Mouse (Mus musculus) forebrain, postnatal 0 days (tissue): ENCODE measurements at regions not wholly inside any gene's neighbourhood (a gene's known extent, or its start where the extent isn't known, plus 50 kb on each side); places are given as distances from the start of the nearest gene placed in this dataset.

Experiments used
- ATAC-seq: fragments of 200-750 bp; cut with Nextera tagmentation; 2 replicates; pipeline ENCODE4 v1.8.0; 2017; ENCODE audit warnings: mild to moderate bottlenecking, moderate library complexity
- DNase-seq: peaks from one replicate; pipeline ENCODE4 v3.0.0-alpha.2; 2015
- H3K27ac ChIP-seq: fragments of 300-500 bp; sonication (generic); 2 replicates; pipeline ENCODE4 v1.5.1; 2014; ENCODE audit warnings: low read depth, mild to moderate bottlenecking, antibody characterized with exemption, low read length, moderate library complexity, mixed read lengths
- H3K27me3 ChIP-seq: fragments of 300-500 bp; sonication (generic); 2 replicates; pipeline ENCODE4 v1.6.1; 2014; ENCODE audit warnings: mild to moderate bottlenecking, low read length, mixed read lengths; ENCODE audit not compliant: insufficient read depth
- H3K36me3 ChIP-seq: fragments of 300-500 bp; sonication (generic); 2 replicates; pipeline ENCODE4 v1.6.1; 2014; ENCODE audit warnings: mild to moderate bottlenecking, moderate library complexity; ENCODE audit not compliant: insufficient read depth
- H3K4me1 ChIP-seq: fragments of 300-500 bp; sonication (generic); 2 replicates; pipeline ENCODE4 v1.6.1; 2014; ENCODE audit warnings: antibody characterized with exemption; ENCODE audit not compliant: insufficient read depth
- H3K4me2 ChIP-seq: fragments of 300-500 bp; sonication (generic); 2 replicates; pipeline ENCODE4 v1.6.1; 2014; ENCODE audit warnings: low read depth, mild to moderate bottlenecking, moderate library complexity
- H3K4me3 ChIP-seq: fragments of 300-500 bp; sonication (generic); 2 replicates; pipeline ENCODE4 v1.5.1; 2014; ENCODE audit warnings: low read depth, low read length, mixed read lengths
- H3K9ac ChIP-seq: fragments of 300-500 bp; sonication (generic); 2 replicates; pipeline ENCODE4 v1.6.1; 2014; ENCODE audit warnings: mild to moderate bottlenecking
- H3K9me3 ChIP-seq: fragments of 300-500 bp; sonication (generic); 2 replicates; pipeline ENCODE4 v1.6.1; 2016; ENCODE audit warnings: low read length
- CTCF ChIP-seq: sonication (generic); IDR thresholded peaks from 2 replicates; pipeline ENCODE4 v1.5.1; 2016; ENCODE audit warnings: antibody characterized with exemption, control low read depth, low read depth
- WGBS: fragments of 180-500 bp; shearing (Covaris S2); extraction: QIAGEN DNeasy Blood & Tissue Kit; methylation state at CpG from one replicate; pipeline ENCODE4 v1.1.7; 2014; 5-methylcytosine and 5-hydroxymethylcytosine counted together

DNA sequence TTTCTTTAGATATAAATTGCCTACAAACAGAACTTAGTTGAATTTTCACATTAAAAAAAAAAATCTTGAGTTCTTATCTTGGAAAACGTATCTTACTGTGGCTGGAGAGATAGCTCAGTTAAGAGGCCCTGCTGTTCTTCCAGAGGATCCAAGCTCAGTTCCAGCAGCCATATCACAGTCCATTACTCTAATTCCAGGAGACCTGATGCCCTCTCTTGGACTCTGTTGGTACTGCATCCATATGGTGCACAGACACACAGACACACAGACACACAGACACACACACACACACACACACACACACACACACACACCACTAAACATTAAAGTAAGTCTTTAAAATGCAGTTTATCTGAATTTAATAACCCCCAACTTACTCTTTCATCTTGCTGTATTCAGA lies 132.7 kb upstream of the Nr4a3 start:
- Histone ChIP-seq H3K27me3 (no peaks in the 10 kb centered on the region), H3K4me1 (no peaks in the 10 kb centered on the region), H3K9me3 (peaks cover 6% of the 10 kb centered on the region; the same call in 1 of the 2 replicates), H3K9ac (no peak overlapping the region), H3K36me3 (no peaks in the 10 kb centered on the region), H3K4me3 (no peak overlapping the region), H3K4me2 (no peak overlapping the region), H3K27ac (no peak overlapping the region)
- no peak for DNase-seq
- ATAC-seq, result no peak
- WGBS, result 81% methylated on average over 1 of the region's 1 CpGs
- peak; percentile 43; the same call in 1 of the 2 replicates for TF ChIP-seq CTCF

DNA sequence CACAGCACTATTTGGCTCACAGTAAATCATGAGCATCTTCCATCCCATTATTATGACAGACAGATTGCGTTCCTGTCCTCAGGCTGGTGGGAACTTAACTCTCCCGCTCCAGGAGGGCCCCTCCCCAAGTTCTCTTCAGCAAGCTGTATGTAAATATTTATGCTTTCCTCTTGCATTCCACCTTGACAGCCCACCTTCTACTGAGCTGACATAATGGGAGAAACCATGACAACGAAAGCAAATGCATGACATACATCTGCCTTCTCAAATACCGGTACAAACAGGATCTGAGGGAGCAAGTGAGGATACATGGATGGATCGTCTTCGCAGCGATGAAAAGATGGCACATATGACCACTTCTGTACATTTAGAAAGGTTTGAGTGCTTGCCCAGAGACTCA lies 125.4 kb upstream of the Nr4a3 start:
- Histone ChIP-seq H3K4me1 (no peaks in the 10 kb centered on the region), H3K9me3 (no peaks in the 10 kb centered on the region), H3K4me3 (no peak overlapping the region), H3K27me3 (no peaks in the 10 kb centered on the region), H3K27ac (no peak overlapping the region), H3K9ac (no peak overlapping the region), H3K36me3 (no peaks in the 10 kb centered on the region), H3K4me2 (no peak overlapping the region)
- no peak for TF ChIP-seq CTCF
- 65% methylated on average over 7 of the region's 7 CpGs for WGBS
- ATAC-seq (peak; percentile 83), DNase-seq (peak; percentile 24)

DNA sequence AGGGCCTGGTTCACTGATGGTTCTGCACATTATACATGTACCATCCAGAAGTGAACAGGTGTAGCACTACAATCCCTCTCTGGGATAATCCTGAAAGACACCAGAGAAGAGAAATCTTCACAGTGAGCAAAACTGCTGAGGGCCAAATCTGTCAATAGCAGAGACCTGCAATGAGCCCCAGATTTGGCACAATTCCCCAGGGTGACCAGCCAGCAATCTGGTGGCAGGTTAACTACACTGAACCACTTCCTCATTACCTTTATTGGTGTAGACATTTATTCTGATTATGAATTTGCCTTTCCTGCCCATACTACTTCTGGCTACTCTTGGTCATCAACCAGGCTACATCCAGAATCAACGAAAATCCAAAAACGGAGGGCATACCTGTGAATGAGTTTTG lies 113.5 kb upstream of the Nr4a3 start:
- ATAC-seq (no peak), DNase-seq (no peak)
- Histone ChIP-seq H3K27ac (no peak overlapping the region), H3K4me3 (no peak overlapping the region), H3K27me3 (no peaks in the 10 kb centered on the region), H3K9me3 (no peaks in the 10 kb centered on the region), H3K36me3 (no peaks in the 10 kb centered on the region), H3K4me2 (no peak overlapping the region), H3K9ac (no peak overlapping the region), H3K4me1 (0 out of 2 replicates have a peak, but pooled peaks cover 6% of the 10 kb centered on the region)
- 91% methylated on average over 2 of the region's 2 CpGs for WGBS
- TF ChIP-seq CTCF, result no peak

DNA sequence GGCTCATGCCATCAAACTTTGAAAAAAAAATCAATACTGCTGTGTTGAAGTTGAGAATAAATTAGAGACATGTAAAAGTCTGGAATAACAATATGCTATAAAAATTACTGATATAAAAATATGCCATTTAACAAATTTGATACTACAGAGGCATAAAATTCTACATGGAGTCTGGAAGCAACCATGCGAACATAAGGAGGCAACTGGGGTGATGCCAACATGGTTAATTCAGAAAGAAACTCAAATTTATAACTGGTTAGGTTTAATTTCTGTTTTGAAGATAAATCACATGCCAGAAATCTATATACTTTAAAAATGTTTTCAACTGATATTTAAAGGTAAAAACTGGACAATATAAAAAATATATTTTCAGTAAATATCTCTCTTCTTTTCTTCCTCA lies 111.4 kb upstream of the Nr4a3 start:
- Histone ChIP-seq H3K36me3 (no peaks in the 10 kb centered on the region), H3K4me3 (no peak overlapping the region), H3K4me1 (0 out of 2 replicates have a peak, but pooled peaks cover 6% of the 10 kb centered on the region), H3K27ac (no peak overlapping the region), H3K27me3 (no peaks in the 10 kb centered on the region), H3K4me2 (no peak overlapping the region), H3K9me3 (no peaks in the 10 kb centered on the region), H3K9ac (no peak overlapping the region)
- ATAC-seq (no peak), DNase-seq (peak; percentile 72)
- TF ChIP-seq CTCF, result no peak
- 48% methylated on average over 1 of the region's 1 CpGs for WGBS

DNA sequence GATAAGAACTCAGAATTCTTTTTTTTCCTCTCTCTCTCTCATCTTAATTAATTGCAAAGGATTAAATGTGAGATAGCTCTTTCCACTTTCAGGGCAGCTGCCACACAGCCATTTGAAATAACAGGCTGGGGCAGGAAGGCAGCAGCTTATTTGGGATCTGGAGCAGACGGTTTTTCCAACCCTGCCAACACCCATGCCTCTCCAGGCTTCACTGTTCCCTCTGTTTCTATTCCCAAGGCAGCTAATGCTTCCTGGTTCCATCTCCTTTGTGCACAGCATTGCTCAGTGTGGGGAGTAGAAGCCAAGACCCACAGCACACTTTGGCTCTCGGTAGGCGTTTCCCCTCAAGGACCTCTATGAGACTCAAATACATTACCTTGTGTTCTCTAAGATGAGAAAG lies 109.4 kb upstream of the Nr4a3 start:
- no peak overlapping the region for H3K4me2 ChIP-seq
- DNase-seq, result peak; percentile 38
- 0 out of 2 replicates have a peak, but pooled peaks cover 6% of the 10 kb centered on the region for H3K4me1 ChIP-seq
- no peaks in the 10 kb centered on the region for H3K27me3 ChIP-seq
- WGBS, result 63% methylated on average over 3 of the region's 3 CpGs
- H3K9ac ChIP-seq, result no peak overlapping the region
- H3K36me3 ChIP-seq, result no peaks in the 10 kb centered on the region
- no peak overlapping the region for H3K27ac ChIP-seq
- peak; percentile 71 for ATAC-seq
- no peak overlapping the region for H3K4me3 ChIP-seq
- no peak for TF ChIP-seq CTCF
- no peaks in the 10 kb centered on the region for H3K9me3 ChIP-seq

DNA sequence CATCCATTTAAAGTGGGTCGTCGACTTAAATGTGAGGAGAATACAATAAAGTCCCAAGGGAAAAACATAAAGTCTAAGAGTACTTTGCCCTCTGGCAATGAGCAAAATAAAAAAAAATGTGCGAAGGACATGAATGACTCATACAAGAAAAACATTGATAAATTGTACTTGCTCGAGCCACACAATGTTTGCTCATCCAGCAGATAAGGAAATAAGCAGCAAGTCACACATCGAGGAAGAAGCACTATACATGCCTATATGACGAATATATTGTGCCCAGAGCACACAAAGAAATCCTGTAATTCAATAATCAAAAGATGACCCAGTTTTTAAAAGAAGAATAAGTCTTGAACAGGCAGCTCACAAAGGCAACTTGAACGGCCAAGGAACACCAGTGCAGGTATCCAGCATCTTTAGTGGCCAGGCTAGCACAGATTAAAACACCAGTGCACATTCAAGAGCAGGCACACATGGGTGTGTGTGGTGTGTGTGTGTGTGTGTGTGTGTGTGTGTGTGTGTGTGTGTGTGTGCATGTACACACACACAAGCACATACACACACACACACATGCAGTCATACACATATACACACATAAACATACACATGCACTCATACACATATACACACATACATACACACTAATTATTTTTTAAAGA lies 108.4 kb upstream of the Nr4a3 start:
- H3K4me1 ChIP-seq, result 0 out of 2 replicates have a peak, but pooled peaks cover 6% of the 10 kb centered on the region
- H3K27me3 ChIP-seq, result no peaks in the 10 kb centered on the region
- ATAC-seq (no peak), DNase-seq (no peak)
- H3K9ac ChIP-seq, result no peak overlapping the region
- H3K36me3 ChIP-seq, result no peaks in the 10 kb centered on the region
- H3K27ac ChIP-seq, result no peak overlapping the region
- no peaks in the 10 kb centered on the region for H3K9me3 ChIP-seq
- WGBS, result 84% methylated on average over 7 of the region's 7 CpGs
- TF ChIP-seq CTCF, result no peak
- H3K4me3 ChIP-seq, result no peak overlapping the region
- no peak overlapping the region for H3K4me2 ChIP-seq

DNA sequence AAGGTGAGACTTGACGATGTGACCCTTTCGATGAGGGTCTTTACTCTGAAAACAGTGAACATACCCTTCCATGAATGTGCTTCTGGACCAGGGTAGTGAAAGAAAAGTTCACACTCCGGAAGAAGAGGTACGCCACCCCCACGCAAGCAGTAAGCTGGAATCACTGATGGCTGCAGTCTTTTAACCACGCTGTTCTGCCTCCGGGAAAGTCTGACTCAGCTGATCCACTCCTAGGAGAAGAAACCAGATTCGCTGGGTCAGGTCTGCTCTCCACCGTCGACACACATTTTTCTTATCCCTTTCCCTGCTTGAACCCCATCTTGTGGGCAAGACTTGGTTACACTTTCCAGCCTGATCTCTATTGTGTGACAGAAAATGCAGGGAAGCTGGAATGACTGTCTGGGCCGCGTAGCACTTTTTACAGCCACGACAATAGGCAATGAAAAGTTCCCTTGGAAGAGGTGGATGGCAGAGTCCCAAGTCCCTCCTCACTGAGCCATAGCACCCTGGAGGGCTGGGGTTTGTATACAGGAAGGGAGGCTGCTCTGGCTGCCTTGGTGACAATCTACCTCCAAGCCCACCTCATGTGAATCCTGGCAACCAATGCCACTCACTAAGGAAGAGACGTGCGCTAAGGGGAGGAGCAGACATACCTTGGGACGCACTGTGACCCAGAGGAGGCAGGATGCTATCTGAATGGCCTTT lies 96.9 kb upstream of the Nr4a3 start:
- Histone ChIP-seq H3K4me2 (peak overlapping the region; percentile 1; the same call in 1 of the 2 replicates), H3K9ac (peak overlapping the region; percentile 25; the same call in 1 of the 2 replicates), H3K27me3 (no peaks in the 10 kb centered on the region), H3K36me3 (no peaks in the 10 kb centered on the region), H3K4me1 (peaks cover 11% of the 10 kb centered on the region; the same call in 1 of the 2 replicates), H3K27ac (no peak overlapping the region), H3K9me3 (no peaks in the 10 kb centered on the region), H3K4me3 (no peak overlapping the region)
- ATAC-seq (peak; percentile 44; the same call in 1 of the 2 replicates), DNase-seq (peak; percentile 30)
- no peak for TF ChIP-seq CTCF
- WGBS, result 47% methylated on average over 16 of the region's 16 CpGs
